Mouse (Mus musculus): Measurements from ENCODE around the gene Gm21962. TPM values are rescaled to one million over a fixed set of nuclear protein-coding genes. Genes with fewer than 3 reads are reported as not detected.

Gene Gm21962
- polyA plus RNA-seq, 1 experiment from 2014 or later, result not detected

Small RNAs within 50 kb of the gene (microRNA-seq; reads per million reads assigned to microRNA genes)
- not detected for gene Gm22468

Other genes with a start within 250 kb of the Gm21962 start
- gene Ddit4l, start 49.9 kb upstream of the Gm21962 start, polyA plus RNA-seq (2014; fragmentation: Nextera tagmentation; extraction: Ambion mirVana), result 7.9 and 11.1 TPM in 2 replicates
- 992 and 1,071 TPM in 2 replicates for gene H2afz, start 193.0 kb downstream of the Gm21962 start, polyA plus RNA-seq (2014; fragmentation: Nextera tagmentation; extraction: Ambion mirVana)
- gene Dnajb14, start 196.2 kb downstream of the Gm21962 start, polyA plus RNA-seq (2014; fragmentation: Nextera tagmentation; extraction: Ambion mirVana), result 10.2 and 13.2 TPM in 2 replicates
- 103 and 116 TPM in 2 replicates for gene Lamtor3, start 247.0 kb downstream of the Gm21962 start, polyA plus RNA-seq (2014; fragmentation: Nextera tagmentation; extraction: Ambion mirVana)

Measured in heart, embryonic 14.5 days (tissue).